Mouse (Mus musculus) olfactory bulb, adult 2 months (tissue): ENCODE measurements around the gene Cox8b.

Experiments
- CTCF ChIP-seq: fragments of 200-500 bp; IDR thresholded peaks from 2 replicates; pipeline ENCODE4 v1.5.1; 2012; ENCODE audit warnings: low read depth, mild to moderate bottlenecking, low read length, moderate library complexity; ENCODE audit not compliant: insufficient read depth
- POLR2A ChIP-seq: fragments of 200-500 bp; IDR thresholded peaks from 2 replicates; pipeline ENCODE4 v1.6.1; 2012; ENCODE audit warnings: mild to moderate bottlenecking, low read depth, low read length, moderate library complexity; ENCODE audit not compliant: insufficient read depth

- TF ChIP-seq CTCF (no peak), POLR2A (no peak)
These were observed 20.3 kb upstream of the Cox8b start, which contains the start of gene Nlrp6 for GRCm38 (mm10) chr7:140920418-140921029.
